Mouse (Mus musculus) forelimb bud, embryonic 11.5 days (tissue): ENCODE results near the gene Tbxa2r.

Source experiments
- DNase-seq: peaks from one replicate; pipeline ENCODE4 v3.0.0-alpha.2; 2012; ENCODE audit warnings: low read depth, low spot score

Gene Tbxa2r

GRCm38 (mm10) chr10:81320550-81321347, 7.8 kb upstream of the Tbxa2r start, which contains the start of gene Cactin:
TSS of gene Cactin (plus strand) at chr10:81321103.
- DNase-seq, result peak; percentile 100

- no peak for DNase-seq
Measured at GRCm38 (mm10) chr10:81321436-81321835, 7.1 kb upstream of the Tbxa2r start.

- DNase-seq, result no peak
Measured at GRCm38 (mm10) chr10:81322444-81322843, 6.1 kb upstream of the Tbxa2r start.

- DNase-seq, result no peak
Measured at GRCm38 (mm10) chr10:81323141-81323775, 5.3 kb upstream of the Tbxa2r start.

- DNase-seq, result no peak
Measured at GRCm38 (mm10) chr10:81323791-81324530, 4.6 kb upstream of the Tbxa2r start.

- no peak for DNase-seq
Measured at GRCm38 (mm10) chr10:81325176-81325575, 3.4 kb upstream of the Tbxa2r start.

GRCm38 (mm10) chr10:81325781-81326180, 2.8 kb upstream of the Tbxa2r start:
- no peak for DNase-seq

- no peak for DNase-seq
Measured at GRCm38 (mm10) chr10:81326858-81327257, 1.7 kb upstream of the Tbxa2r start.

GRCm38 (mm10) chr10:81327959-81328358, 572 bp upstream of the Tbxa2r start:
- no peak for DNase-seq

- DNase-seq, result no peak
Measured at GRCm38 (mm10) chr10:81329194-81329975, 854 bp downstream of the Tbxa2r start.

GRCm38 (mm10) chr10:81330007-81330406, 1.5 kb downstream of the Tbxa2r start:
- no peak for DNase-seq

- no peak for DNase-seq
Measured at GRCm38 (mm10) chr10:81332277-81332676, 3.7 kb downstream of the Tbxa2r start.

GRCm38 (mm10) chr10:81334324-81334723, 5.8 kb downstream of the Tbxa2r start:
- no peak for DNase-seq

- DNase-seq, result no peak
Measured at GRCm38 (mm10) chr10:81335393-81336340, 7.1 kb downstream of the Tbxa2r start.

GRCm38 (mm10) chr10:81336558-81336957, 8.0 kb downstream of the Tbxa2r start:
- DNase-seq, result no peak

- DNase-seq, result no peak
Measured at GRCm38 (mm10) chr10:81340551-81341332, 12.2 kb downstream of the Tbxa2r start.

- DNase-seq, result no peak
Measured at GRCm38 (mm10) chr10:81341333-81341949, 12.9 kb downstream of the Tbxa2r start.

- DNase-seq, result no peak
Measured at GRCm38 (mm10) chr10:81342686-81343505, 14.4 kb downstream of the Tbxa2r start, which contains the start of gene Gipc3. TSS of gene Gipc3 (minus strand) at chr10:81343266.
